Mouse (Mus musculus) lung, embryonic 16.5 days (tissue): ENCODE data around the gene Gm10428. TPM values are rescaled to one million over a fixed set of nuclear protein-coding genes. Genes with fewer than 3 reads are reported as not detected.

ENCODE experiments used
- ATAC-seq: fragments of 200-750 bp; cut with Nextera tagmentation; 2 replicates; pipeline ENCODE4 v1.8.0; 2017; ENCODE audit warnings: low read depth, mild to moderate bottlenecking, moderate library complexity
- H3K27ac ChIP-seq: fragments of 300-500 bp; sonication (generic); 2 replicates; pipeline ENCODE4 v1.5.1; 2014; ENCODE audit warnings: mild to moderate bottlenecking, control low read depth, low read length
- H3K27me3 ChIP-seq: fragments of 300-500 bp; sonication (generic); 2 replicates; pipeline ENCODE4 v1.6.1; 2014; ENCODE audit warnings: low read depth, low read length, mixed read lengths; ENCODE audit not compliant: control insufficient read depth, insufficient read depth
- H3K36me3 ChIP-seq: fragments of 300-500 bp; sonication (generic); 2 replicates; pipeline ENCODE4 v1.6.1; 2014; ENCODE audit warnings: low read length; ENCODE audit not compliant: control insufficient read depth, insufficient read depth
- H3K4me1 ChIP-seq: fragments of 300-500 bp; sonication (generic); replicated peaks from 2 replicates; pipeline ENCODE4 v1.6.1; 2014; ENCODE audit warnings: low read length, mixed read lengths; ENCODE audit not compliant: control insufficient read depth, insufficient read depth
- H3K4me2 ChIP-seq: fragments of 300-500 bp; sonication (generic); 2 replicates; pipeline ENCODE4 v1.6.1; 2014; ENCODE audit warnings: low read depth, low read length, control low read depth
- H3K4me3 ChIP-seq: fragments of 300-500 bp; sonication (generic); 2 replicates; pipeline ENCODE4 v1.5.1; 2014; ENCODE audit warnings: mild to moderate bottlenecking, low read length, control low read depth
- H3K9ac ChIP-seq: fragments of 300-500 bp; sonication (generic); 2 replicates; pipeline ENCODE4 v1.6.1; 2014; ENCODE audit warnings: low read length, control low read depth
- H3K9me3 ChIP-seq: fragments of 300-500 bp; sonication (generic); 2 replicates; pipeline ENCODE4 v1.6.1; 2016; ENCODE audit warnings: low read length; ENCODE audit not compliant: control insufficient read depth
- WGBS: fragments of 180-500 bp; shearing (Covaris S2); extraction: QIAGEN DNeasy Blood & Tissue Kit; methylation state at CpG from one replicate; pipeline ENCODE4 v1.1.7; 2014; 5-methylcytosine and 5-hydroxymethylcytosine counted together
- polyA plus RNA-seq: library from polyadenylated mRNA; unstranded; fragments of >200 nt; fragmentation: Nextera tagmentation; extraction: Ambion mirVana; gene quantifications from 2 replicates; pipeline ENCODE4 v1.2.1, GENCODE M21; 2015

Gm10428 gene
- polyA plus RNA-seq, 1 experiment from 2014 or later = not detected

DNA sequence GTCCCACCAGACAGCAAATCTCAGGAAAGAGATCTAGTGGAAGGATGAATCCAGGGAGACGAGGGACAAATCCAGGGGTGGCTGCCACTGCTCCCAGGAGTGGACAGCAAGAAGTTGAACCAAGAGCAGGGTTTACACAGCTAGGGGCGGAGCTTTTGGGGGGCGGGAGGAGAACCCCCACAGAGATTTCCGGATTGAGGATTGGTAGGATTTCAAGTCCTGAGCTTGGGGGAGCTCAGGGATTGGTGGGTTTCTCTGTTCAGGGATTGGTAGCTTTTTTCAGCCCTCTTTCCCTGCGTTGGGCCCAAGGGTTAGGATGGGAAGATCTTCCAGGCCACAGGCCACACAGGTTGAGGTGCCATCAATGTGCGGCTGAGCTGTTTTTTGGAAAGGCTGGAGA is 5.0 kb downstream of the Gm10428 start:
- Histone ChIP-seq H3K9me3 (no peaks in the 10 kb centered on the region), H3K9ac (no peak overlapping the region), H3K4me2 (no peak overlapping the region), H3K27me3 (no peaks in the 10 kb centered on the region), H3K27ac (no peak overlapping the region), H3K4me1 (peaks cover 4% of the 10 kb centered on the region), H3K36me3 (no peaks in the 10 kb centered on the region), H3K4me3 (no peak overlapping the region)
- WGBS = 76% methylated on average over 6 of the region's 6 CpGs
- ATAC-seq = no peak

DNA sequence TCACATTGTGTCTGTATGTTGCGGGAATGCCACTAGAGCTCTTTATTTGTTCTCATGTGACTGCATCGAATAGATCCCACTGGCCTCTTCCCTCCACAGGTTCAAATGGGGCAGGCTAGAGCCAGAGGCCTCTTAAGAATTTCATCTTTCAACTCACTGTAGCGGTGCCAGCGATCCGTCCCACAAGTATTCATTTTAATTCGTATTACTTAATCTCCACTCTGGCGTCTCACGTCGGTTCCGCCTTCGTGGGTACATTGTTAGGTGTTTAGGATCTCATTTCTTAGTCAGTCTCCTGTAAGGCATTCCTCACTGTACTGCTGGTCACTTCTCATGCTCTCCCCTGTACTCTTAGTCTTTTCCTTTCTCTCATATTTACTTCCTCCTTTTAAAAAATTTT is 5.6 kb downstream of the Gm10428 start:
- H3K4me3 ChIP-seq = no peak overlapping the region
- H3K27ac ChIP-seq = no peak overlapping the region
- no peak overlapping the region for H3K9ac ChIP-seq
- H3K36me3 ChIP-seq = no peaks in the 10 kb centered on the region
- no peak for ATAC-seq
- H3K4me1 ChIP-seq = peaks cover 4% of the 10 kb centered on the region
- H3K27me3 ChIP-seq = no peaks in the 10 kb centered on the region
- H3K9me3 ChIP-seq = no peaks in the 10 kb centered on the region
- no peak overlapping the region for H3K4me2 ChIP-seq
- WGBS = 94% methylated on average over 11 of the region's 11 CpGs

DNA sequence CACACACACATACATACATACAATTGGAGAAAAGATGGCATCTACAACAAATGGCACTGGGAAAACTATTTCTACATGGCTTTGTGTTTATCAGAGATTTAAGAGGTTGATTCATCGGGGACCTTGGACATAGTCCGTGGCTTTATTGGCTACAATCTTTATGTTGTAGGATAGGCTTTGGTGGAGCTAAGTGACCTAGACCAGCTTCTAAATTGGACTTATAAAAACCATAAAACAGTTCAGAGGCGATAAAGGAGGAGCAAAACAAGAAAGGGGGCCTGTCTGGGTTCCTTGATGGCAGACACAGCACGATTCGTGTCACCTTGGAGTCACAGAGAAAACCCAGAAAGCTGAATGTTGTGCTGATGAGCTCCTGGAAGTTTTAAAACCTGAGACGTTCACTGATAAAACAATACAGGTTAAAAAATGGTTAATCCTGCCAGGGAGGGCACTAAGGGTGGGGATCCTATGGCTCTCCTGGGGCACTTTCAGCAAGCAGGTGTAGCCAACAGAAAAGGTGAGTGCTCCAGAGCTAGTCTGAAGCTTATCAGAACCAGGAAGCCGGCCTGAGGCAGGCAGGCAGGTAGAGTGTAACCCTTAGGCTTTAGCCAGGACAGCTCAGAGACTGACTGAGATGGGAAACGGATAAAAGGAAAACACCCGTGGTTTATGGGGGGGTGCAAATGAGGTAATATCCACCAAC is 8.0 kb downstream of the Gm10428 start:
- Histone ChIP-seq H3K4me2 (no peak overlapping the region), H3K36me3 (no peaks in the 10 kb centered on the region), H3K4me3 (no peak overlapping the region), H3K4me1 (peaks cover 4% of the 10 kb centered on the region), H3K9me3 (no peaks in the 10 kb centered on the region), H3K27ac (no peak overlapping the region), H3K9ac (no peak overlapping the region), H3K27me3 (no peaks in the 10 kb centered on the region)
- WGBS = 69% methylated on average over 9 of the region's 9 CpGs
- ATAC-seq = no peak

DNA sequence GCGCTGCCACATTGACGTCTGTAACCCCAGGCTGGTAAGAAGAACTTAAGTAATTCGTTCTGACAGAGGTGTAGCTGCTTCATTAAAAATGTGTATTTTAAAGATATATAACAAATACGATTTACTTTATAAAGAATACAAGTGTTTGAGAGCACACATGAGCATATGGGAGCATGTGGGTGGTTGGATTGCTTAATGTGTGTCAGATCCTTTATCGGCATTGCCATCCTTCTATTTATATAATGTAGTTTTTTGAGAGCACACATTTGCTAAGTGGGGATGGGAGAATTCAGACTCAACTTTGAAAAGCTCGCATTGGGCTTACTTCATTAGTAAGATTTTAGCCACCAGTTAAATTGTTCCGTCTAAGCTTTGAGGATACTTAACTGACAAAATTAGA is 23.6 kb downstream of the Gm10428 start:
- no peak for ATAC-seq
- H3K4me1 ChIP-seq = no peaks in the 10 kb centered on the region
- no peak overlapping the region for H3K9ac ChIP-seq
- H3K27me3 ChIP-seq = no peaks in the 10 kb centered on the region
- peaks cover 38% of the 10 kb centered on the region for H3K9me3 ChIP-seq
- peaks cover 35% of the 10 kb centered on the region for H3K36me3 ChIP-seq
- H3K4me2 ChIP-seq = no peak overlapping the region
- H3K27ac ChIP-seq = no peak overlapping the region
- WGBS = 94% methylated on average over 7 of the region's 7 CpGs
- H3K4me3 ChIP-seq = no peak overlapping the region

DNA sequence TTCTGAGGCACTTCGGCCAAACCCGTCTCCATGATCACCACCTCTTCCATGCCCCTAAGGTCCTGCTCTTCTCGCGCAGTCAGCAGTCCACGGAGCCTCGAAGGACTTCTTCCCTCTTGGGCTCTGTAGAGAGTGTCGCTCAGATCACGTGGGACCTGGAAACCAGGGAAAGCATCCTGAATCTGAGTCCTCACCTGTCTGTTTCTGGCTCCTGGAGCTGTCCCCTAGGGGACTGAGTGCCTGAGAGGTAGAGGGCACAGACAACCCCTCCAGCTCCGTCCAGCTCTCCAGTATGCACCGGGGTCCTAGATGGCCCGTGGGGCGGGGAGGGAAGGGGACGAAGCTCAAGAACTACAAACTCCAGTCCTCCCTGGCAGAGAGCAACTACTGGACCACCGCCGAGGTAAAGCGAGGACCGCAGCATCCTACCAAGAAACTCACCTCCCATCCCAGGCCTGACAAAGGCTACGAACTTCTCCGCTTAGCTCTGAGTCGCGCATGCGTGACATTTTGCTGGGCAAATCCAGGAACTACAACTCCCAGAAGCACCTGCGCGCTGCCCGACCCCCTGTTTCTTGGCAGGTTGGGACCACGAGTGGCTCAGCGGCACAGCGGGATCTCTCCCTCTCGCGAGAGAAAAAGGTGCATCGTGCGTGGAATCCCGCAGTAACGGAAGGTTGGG is 36.2 kb downstream of the Gm10428 start, which contains the start of gene Zfp286:
Gene Zfp286 (minus strand): TSS at position 528 of the 682 bp plus-strand sequence.
- 7% methylated on average over 32 of the region's 34 CpGs for WGBS
- ATAC-seq = peak; percentile 98

DNA sequence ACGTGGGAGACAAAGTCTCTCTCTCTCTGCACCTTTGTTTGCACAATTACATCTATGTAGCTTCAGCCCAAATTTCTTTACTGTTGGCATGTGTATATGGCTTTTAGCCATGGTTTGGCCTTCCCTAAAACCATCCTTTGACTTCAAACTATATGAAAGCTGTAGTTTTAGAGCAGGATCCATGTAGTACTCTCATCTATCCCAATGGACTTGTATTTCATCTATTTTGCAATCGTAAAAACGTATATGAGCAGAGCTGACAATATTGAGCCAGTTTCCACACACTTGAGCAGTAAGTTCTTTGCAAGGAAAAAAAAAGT is 36.7 kb downstream of the Gm10428 start:
- WGBS = 53% methylated on average over 3 of the region's 3 CpGs
- Histone ChIP-seq H3K4me1 (no peaks in the 10 kb centered on the region), H3K27ac (no peak overlapping the region), H3K27me3 (no peaks in the 10 kb centered on the region), H3K9me3 (no peaks in the 10 kb centered on the region), H3K4me3 (peak overlapping the region; percentile 56), H3K4me2 (peak overlapping the region; percentile 67), H3K36me3 (peaks cover 10% of the 10 kb centered on the region), H3K9ac (peak overlapping the region; percentile 76)
- ATAC-seq = no peak; the same call in 1 of the 2 replicates

More for the DNA sequence above, 36.2 kb downstream of the Gm10428 start, which contains the start of gene Zfp286:
- H3K27me3 ChIP-seq = no peaks in the 10 kb centered on the region
- H3K4me1 ChIP-seq = no peaks in the 10 kb centered on the region
- peak within 1 kb of the TSS; percentile 76 for H3K9ac ChIP-seq
- no peak within 1 kb of the TSS for H3K27ac ChIP-seq
- H3K4me3 ChIP-seq = peak within 1 kb of the TSS; percentile 56
- peak within 1 kb of the TSS; percentile 67 for H3K4me2 ChIP-seq
- no peaks in the 10 kb centered on the region for H3K9me3 ChIP-seq
- H3K36me3 ChIP-seq = peaks cover 15% of the 10 kb centered on the region

Other genes starting within 250 kb of the Gm10428 start
- gene Cenpv, start 213.8 kb upstream of the Gm10428 start, polyA plus RNA-seq = 7.9 and 9.0 TPM in 2 replicates
- gene Ubb, start 201.9 kb upstream of the Gm10428 start, polyA plus RNA-seq = 3,082 and 3,189 TPM in 2 replicates
- 4.8 and 4.9 TPM in 2 replicates for gene Trpv2, start 178.6 kb upstream of the Gm10428 start, polyA plus RNA-seq
- gene Lrrc75a, start 104.6 kb upstream of the Gm10428 start, polyA plus RNA-seq = 10.6 and 11.8 TPM in 2 replicates
- 34.6 and 38.1 TPM in 2 replicates for gene Mmgt2, start 104.4 kb upstream of the Gm10428 start, polyA plus RNA-seq
- 5.4 and 5.8 TPM in 2 replicates for gene Zfp287, start 21.2 kb upstream of the Gm10428 start, polyA plus RNA-seq
- 14.8 and 14.9 TPM in 2 replicates for gene Zfp286, start 36.4 kb downstream of the Gm10428 start, polyA plus RNA-seq
- gene Trim16, start 67.1 kb downstream of the Gm10428 start, polyA plus RNA-seq = 23.2 and 25.0 TPM in 2 replicates
- gene Fbxw10, start 94.0 kb downstream of the Gm10428 start, polyA plus RNA-seq = 0.40 and 0.92 TPM in 2 replicates
- 79.5 TPM in 2 replicates for gene Tvp23b, start 126.4 kb downstream of the Gm10428 start, polyA plus RNA-seq
- 0.21 and 0.52 TPM in 2 replicates for gene Cdrt4, start 198.1 kb downstream of the Gm10428 start, polyA plus RNA-seq